Mouse (Mus musculus): Measurements from ENCODE around the gene Bend7. TPM values are rescaled to one million over a fixed set of nuclear protein-coding genes. Genes with fewer than 3 reads are reported as not detected.
A peak's percentile ranks its signal among the peaks of the same experiment; 100 is the strongest.

Gene Bend7
- 11.9 and 12.3 TPM in 2 replicates for polyA plus RNA-seq (2015; fragmentation: Nextera tagmentation; extraction: Ambion mirVana)

DNA sequence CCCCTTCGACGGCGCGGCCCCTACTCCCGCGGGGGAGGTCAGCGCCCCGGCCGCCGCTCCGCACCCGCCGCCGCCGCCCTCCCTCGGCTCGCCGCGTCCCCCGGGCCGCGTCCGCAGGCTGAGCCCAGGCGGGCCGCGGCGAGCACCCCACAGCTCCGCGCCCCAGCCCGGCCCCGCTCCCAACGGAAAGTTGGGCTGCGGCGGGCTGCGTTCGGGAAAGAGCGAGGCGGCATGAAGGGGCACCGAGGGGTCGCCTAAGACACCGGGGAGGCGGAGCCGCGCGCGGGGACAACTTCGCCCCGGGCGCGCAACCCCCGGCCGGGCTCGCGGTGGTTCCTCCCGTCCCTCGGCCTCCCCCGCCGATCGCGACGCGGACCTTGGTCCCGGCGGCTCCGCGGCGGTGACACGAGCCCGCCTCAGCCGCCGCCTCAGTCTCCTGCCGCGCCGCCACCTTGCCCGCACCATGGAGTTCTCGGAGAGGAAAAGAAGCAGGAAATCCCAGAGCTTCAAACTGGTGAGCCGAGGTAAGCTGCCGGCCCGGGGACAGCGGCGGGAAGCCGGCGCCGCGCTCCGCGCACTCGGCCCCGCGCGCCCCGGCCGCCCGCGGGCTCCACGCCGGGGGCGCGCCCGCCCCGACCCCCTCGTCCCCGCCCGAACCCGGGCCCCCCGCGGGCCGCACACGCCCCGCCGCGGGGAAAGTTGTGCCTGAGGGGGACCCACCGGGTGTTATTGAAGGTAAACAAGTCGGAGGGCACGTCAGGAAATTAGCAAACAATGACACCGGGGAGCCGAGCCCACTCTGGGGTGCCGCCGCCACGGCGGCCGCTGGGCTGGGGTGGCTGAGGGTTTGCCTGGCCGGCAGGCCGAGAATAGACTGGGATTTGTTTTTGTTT lies at the start of gene Bend7:
Bend7 (plus strand) TSS at position 63 of the 893 bp plus-strand sequence.
- H3K27me3 ChIP-seq (ENCODE audit: control insufficient read depth, insufficient read depth, low read depth, low read length) = peaks cover 14% of the 10 kb centered on the region
- WGBS = under 1% methylated on average over 70 of the region's 124 CpGs
- H3K36me3 ChIP-seq (ENCODE audit: control insufficient read depth, insufficient read depth, low read length) = no peaks in the 10 kb centered on the region

DNA sequence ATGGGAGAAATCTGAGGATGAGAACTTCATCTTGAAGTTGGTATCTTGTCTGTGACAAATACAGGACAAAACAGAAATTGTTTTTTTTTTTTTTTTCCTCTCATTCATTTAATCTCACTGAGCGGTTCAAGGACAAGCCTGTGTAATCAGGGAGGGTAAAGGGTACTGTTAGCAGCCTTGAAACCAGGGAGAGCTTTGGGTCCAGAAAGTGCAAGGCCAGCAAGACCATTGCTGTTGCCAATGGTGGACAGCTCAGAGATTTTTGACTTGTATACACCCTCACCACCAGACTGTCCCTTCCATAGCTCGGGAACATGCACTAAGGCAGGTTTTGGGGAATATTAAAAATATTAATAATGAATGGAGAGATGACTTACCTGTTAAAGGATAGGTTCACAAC lies 49.0 kb upstream of the Bend7 start:
- Histone ChIP-seq H3K4me1 (replicated peaks; ENCODE audit: control insufficient read depth, insufficient read depth, low read length) (no peaks in the 10 kb centered on the region), H3K27me3 (ENCODE audit: control insufficient read depth, insufficient read depth, low read depth, low read length) (no peaks in the 10 kb centered on the region), H3K27ac (ENCODE audit: low read length) (no peak overlapping the region), H3K9me3 (ENCODE audit: control insufficient read depth, low read length) (no peaks in the 10 kb centered on the region), H3K36me3 (ENCODE audit: control insufficient read depth, insufficient read depth, low read length) (no peaks in the 10 kb centered on the region), H3K4me3 (ENCODE audit: low read length) (no peak overlapping the region), H3K9ac (ENCODE audit: low read length) (no peak overlapping the region), H3K4me2 (ENCODE audit: low read depth, low read length) (no peak overlapping the region)
- ATAC-seq (ENCODE audit: low read depth) = no peak
- WGBS = 78% methylated on average over 2 of the region's 2 CpGs

More for the DNA sequence above, at the start of gene Bend7:
- Histone ChIP-seq H3K4me2 (ENCODE audit: low read depth, low read length) (peak within 1 kb of the TSS; percentile 94), H3K27ac (ENCODE audit: low read length) (peak within 1 kb of the TSS; percentile 83), H3K4me3 (ENCODE audit: low read length) (peak within 1 kb of the TSS; percentile 83), H3K4me1 (replicated peaks; ENCODE audit: control insufficient read depth, insufficient read depth, low read length) (peaks cover 10% of the 10 kb centered on the region; the same call in 1 of the 2 replicates), H3K9ac (ENCODE audit: low read length) (peak within 1 kb of the TSS; percentile 87), H3K9me3 (ENCODE audit: control insufficient read depth, low read length) (no peaks in the 10 kb centered on the region)
- peak; percentile 86 for ATAC-seq (ENCODE audit: low read depth)

- no peak for ATAC-seq (ENCODE audit: low read depth)
- Histone ChIP-seq H3K9me3 (ENCODE audit: control insufficient read depth, low read length) (no peaks in the 10 kb centered on the region), H3K4me1 (replicated peaks; ENCODE audit: control insufficient read depth, insufficient read depth, low read length) (no peaks in the 10 kb centered on the region), H3K27me3 (ENCODE audit: control insufficient read depth, insufficient read depth, low read depth, low read length) (no peaks in the 10 kb centered on the region), H3K4me3 (ENCODE audit: low read length) (no peak overlapping the region), H3K4me2 (ENCODE audit: low read depth, low read length) (no peak overlapping the region), H3K9ac (ENCODE audit: low read length) (no peak overlapping the region), H3K36me3 (ENCODE audit: control insufficient read depth, insufficient read depth, low read length) (no peaks in the 10 kb centered on the region), H3K27ac (ENCODE audit: low read length) (no peak overlapping the region)
- 72% methylated on average over 8 of the region's 8 CpGs for WGBS
Observed at GRCm38 (mm10) chr2:4669701-4670100, 47.9 kb upstream of the Bend7 start.

DNA sequence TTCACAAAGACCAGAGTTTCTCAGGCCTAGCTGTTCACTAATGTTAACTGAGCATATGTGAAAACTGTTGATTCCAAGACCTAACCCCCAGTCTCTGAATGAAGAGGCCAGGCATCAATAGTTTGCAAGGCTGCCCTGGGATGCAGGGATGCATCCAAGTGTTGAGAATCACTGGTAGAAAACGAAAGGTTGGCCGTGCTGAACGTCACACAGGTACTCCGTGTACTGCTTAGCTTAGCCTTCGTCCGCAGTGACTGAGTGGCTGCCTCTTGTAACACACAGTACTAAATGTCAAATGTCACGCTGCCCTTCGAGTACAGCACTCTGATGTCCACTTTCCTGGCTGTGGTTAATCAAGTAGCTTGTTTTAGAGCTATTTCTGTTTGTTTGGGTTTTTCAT lies 46.0 kb upstream of the Bend7 start:
- no peak overlapping the region for H3K9ac ChIP-seq (ENCODE audit: low read length)
- H3K27me3 ChIP-seq (ENCODE audit: control insufficient read depth, insufficient read depth, low read depth, low read length) = no peaks in the 10 kb centered on the region
- H3K4me2 ChIP-seq (ENCODE audit: low read depth, low read length) = no peak overlapping the region
- H3K36me3 ChIP-seq (ENCODE audit: control insufficient read depth, insufficient read depth, low read length) = no peaks in the 10 kb centered on the region
- no peak overlapping the region for H3K27ac ChIP-seq (ENCODE audit: low read length)
- 67% methylated on average over 8 of the region's 8 CpGs for WGBS
- no peak overlapping the region for H3K4me3 ChIP-seq (ENCODE audit: low read length)
- no peaks in the 10 kb centered on the region for H3K4me1 ChIP-seq (replicated peaks; ENCODE audit: control insufficient read depth, insufficient read depth, low read length)
- no peak for ATAC-seq (ENCODE audit: low read depth)
- H3K9me3 ChIP-seq (ENCODE audit: control insufficient read depth, low read length) = no peaks in the 10 kb centered on the region

DNA sequence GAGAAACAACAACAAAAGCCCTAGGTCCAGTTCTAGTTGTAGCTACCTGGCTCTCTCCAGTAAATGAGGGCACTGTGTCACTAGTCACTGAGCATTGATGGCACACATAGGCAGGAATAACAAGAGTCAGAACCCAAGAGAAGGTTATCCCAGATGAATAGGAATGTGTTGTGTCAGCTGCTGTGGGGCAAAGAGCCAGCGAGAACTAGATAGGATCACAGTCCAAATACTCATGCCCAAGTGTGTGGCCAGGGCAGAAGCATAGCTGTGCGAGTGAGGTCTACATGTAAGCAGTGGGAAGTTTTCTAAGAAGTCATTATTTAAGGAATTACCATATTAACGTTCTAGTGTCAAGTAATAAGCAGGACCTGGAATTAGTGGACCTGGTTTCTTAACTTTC lies 37.7 kb upstream of the Bend7 start:
- Histone ChIP-seq H3K4me2 (ENCODE audit: low read depth, low read length) (no peak overlapping the region), H3K9me3 (ENCODE audit: control insufficient read depth, low read length) (no peaks in the 10 kb centered on the region), H3K27ac (ENCODE audit: low read length) (no peak overlapping the region), H3K4me3 (ENCODE audit: low read length) (no peak overlapping the region), H3K9ac (ENCODE audit: low read length) (no peak overlapping the region), H3K27me3 (ENCODE audit: control insufficient read depth, insufficient read depth, low read depth, low read length) (no peaks in the 10 kb centered on the region), H3K36me3 (ENCODE audit: control insufficient read depth, insufficient read depth, low read length) (no peaks in the 10 kb centered on the region), H3K4me1 (replicated peaks; ENCODE audit: control insufficient read depth, insufficient read depth, low read length) (no peaks in the 10 kb centered on the region)
- no peak for ATAC-seq (ENCODE audit: low read depth)
- WGBS = 67% methylated on average over 3 of the region's 3 CpGs

- Histone ChIP-seq H3K27me3 (ENCODE audit: control insufficient read depth, insufficient read depth, low read depth, low read length) (peaks cover 4% of the 10 kb centered on the region; the same call in 1 of the 2 replicates), H3K9ac (ENCODE audit: low read length) (no peak overlapping the region), H3K4me2 (ENCODE audit: low read depth, low read length) (no peak overlapping the region), H3K36me3 (ENCODE audit: control insufficient read depth, insufficient read depth, low read length) (no peaks in the 10 kb centered on the region), H3K9me3 (ENCODE audit: control insufficient read depth, low read length) (no peaks in the 10 kb centered on the region), H3K4me1 (replicated peaks; ENCODE audit: control insufficient read depth, insufficient read depth, low read length) (no peaks in the 10 kb centered on the region), H3K4me3 (ENCODE audit: low read length) (no peak overlapping the region), H3K27ac (ENCODE audit: low read length) (no peak overlapping the region)
- WGBS = 51% methylated on average over 5 of the region's 5 CpGs
- no peak for ATAC-seq (ENCODE audit: low read depth)
Observed at GRCm38 (mm10) chr2:4711262-4711661, 6.4 kb upstream of the Bend7 start.

DNA sequence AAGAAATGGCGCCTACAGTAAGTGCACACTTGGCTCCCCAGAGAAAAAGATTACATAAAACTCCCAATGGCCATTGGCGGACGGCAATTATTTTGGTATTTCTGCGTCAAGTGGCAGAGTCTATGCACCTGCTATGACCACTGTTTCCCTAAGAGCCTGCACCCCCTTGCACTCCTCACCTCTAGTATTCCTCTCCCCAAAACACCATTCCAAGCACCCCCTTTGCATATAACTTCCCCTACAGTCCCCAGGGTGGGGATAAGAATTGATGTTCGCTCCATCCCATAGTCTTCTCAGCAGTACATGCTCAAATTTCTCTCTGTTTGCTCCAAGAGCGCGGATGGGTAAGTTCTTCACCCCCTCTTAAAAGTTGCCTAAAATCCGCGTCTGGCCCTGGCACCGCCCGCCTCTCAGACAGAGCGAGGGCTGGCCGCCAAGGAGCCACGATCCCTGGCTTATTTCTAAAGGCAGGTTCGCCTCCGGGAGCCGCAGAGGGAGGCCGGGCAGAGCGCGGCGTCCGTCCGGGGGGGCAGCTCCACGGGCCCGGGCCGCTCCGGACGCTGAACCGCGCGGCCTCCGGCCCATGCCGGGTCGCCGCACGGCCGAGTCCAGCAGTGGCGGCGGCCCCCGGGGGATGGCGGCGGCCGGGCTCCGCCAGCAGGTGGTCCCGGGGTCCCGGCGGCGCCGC lies 406 bp upstream of the Bend7 start:
- Histone ChIP-seq H3K4me3 (ENCODE audit: low read length) (peak overlapping the region; percentile 83), H3K9ac (ENCODE audit: low read length) (peak overlapping the region; percentile 87), H3K4me1 (replicated peaks; ENCODE audit: control insufficient read depth, insufficient read depth, low read length) (peaks cover 10% of the 10 kb centered on the region; the same call in 1 of the 2 replicates), H3K4me2 (ENCODE audit: low read depth, low read length) (peak overlapping the region; percentile 94), H3K36me3 (ENCODE audit: control insufficient read depth, insufficient read depth, low read length) (no peaks in the 10 kb centered on the region), H3K9me3 (ENCODE audit: control insufficient read depth, low read length) (no peaks in the 10 kb centered on the region), H3K27me3 (ENCODE audit: control insufficient read depth, insufficient read depth, low read depth, low read length) (peaks cover 14% of the 10 kb centered on the region), H3K27ac (ENCODE audit: low read length) (peak overlapping the region; percentile 83)
- 2% methylated on average over 44 of the region's 49 CpGs for WGBS
- peak; percentile 77 for ATAC-seq (ENCODE audit: low read depth)

GRCm38 (mm10) chr2:4723088-4723487 lies 5.5 kb downstream of the Bend7 start:
- Histone ChIP-seq H3K4me2 (ENCODE audit: low read depth, low read length) (no peak overlapping the region), H3K27ac (ENCODE audit: low read length) (no peak overlapping the region), H3K4me1 (replicated peaks; ENCODE audit: control insufficient read depth, insufficient read depth, low read length) (peaks cover 3% of the 10 kb centered on the region; the same call in 1 of the 2 replicates), H3K36me3 (ENCODE audit: control insufficient read depth, insufficient read depth, low read length) (no peaks in the 10 kb centered on the region), H3K4me3 (ENCODE audit: low read length) (no peak overlapping the region), H3K9me3 (ENCODE audit: control insufficient read depth, low read length) (no peaks in the 10 kb centered on the region), H3K27me3 (ENCODE audit: control insufficient read depth, insufficient read depth, low read depth, low read length) (no peaks in the 10 kb centered on the region), H3K9ac (ENCODE audit: low read length) (no peak overlapping the region)
- 62% methylated on average over 8 of the region's 8 CpGs for WGBS
- no peak for ATAC-seq (ENCODE audit: low read depth)

DNA sequence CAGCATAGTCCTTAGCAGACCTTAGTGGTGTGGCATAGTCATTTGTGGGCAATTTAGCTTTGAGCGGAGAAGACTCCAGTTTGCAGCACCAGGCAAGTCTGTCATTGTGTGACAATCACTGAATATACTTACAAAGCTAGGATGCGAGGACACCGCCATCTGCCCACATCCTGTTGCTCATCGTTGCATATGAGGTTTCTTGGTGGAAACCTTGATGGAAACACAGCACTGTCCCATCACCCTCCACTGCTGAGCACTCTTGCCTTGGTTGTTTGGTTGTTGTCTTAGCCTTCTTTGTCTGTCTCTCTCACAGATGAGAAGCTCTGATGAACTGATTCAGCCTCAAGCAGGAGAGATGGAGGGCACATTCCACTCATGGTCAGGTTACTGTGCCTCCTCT lies 12.5 kb downstream of the Bend7 start:
- WGBS = 91% methylated on average over 4 of the region's 4 CpGs

More for the DNA sequence above, 12.5 kb downstream of the Bend7 start:
- H3K4me1 ChIP-seq (replicated peaks; ENCODE audit: control insufficient read depth, insufficient read depth, low read length) = peaks cover under 1% of the 10 kb centered on the region
- no peak for ATAC-seq (ENCODE audit: low read depth)
- H3K4me2 ChIP-seq (ENCODE audit: low read depth, low read length) = no peak overlapping the region
- H3K4me3 ChIP-seq (ENCODE audit: low read length) = no peak overlapping the region
- H3K9me3 ChIP-seq (ENCODE audit: control insufficient read depth, low read length) = no peaks in the 10 kb centered on the region
- no peak overlapping the region for H3K9ac ChIP-seq (ENCODE audit: low read length)
- no peak overlapping the region for H3K27ac ChIP-seq (ENCODE audit: low read length)
- no peaks in the 10 kb centered on the region for H3K27me3 ChIP-seq (ENCODE audit: control insufficient read depth, insufficient read depth, low read depth, low read length)
- no peaks in the 10 kb centered on the region for H3K36me3 ChIP-seq (ENCODE audit: control insufficient read depth, insufficient read depth, low read length)

Data from lung, embryonic 16.5 days (tissue).